Mouse (Mus musculus) urinary bladder, adult 2 months (tissue): ENCODE data around the gene Acaa1b. TPM values are rescaled to one million over a fixed set of nuclear protein-coding genes. Genes with fewer than 3 reads are reported as not detected.

Experiments used
- DNase-seq: peaks from one replicate; pipeline ENCODE4 v3.0.0; 2022; ENCODE audit warnings: low spot score
- polyA plus RNA-seq: library from polyadenylated mRNA; depleted of rRNA; stranded (reverse); fragments of >200 nt; gene quantifications from 2 replicates; pipeline ENCODE4 v1.2.3, GENCODE M21; 2012

Acaa1b gene
- polyA plus RNA-seq, 1 experiment: 222 TPM

- DNase-seq: no peak
Measured at GRCm38 (mm10) chr9:119144696-119145095, 12.2 kb downstream of the Acaa1b start.

- no peak for DNase-seq
Measured at GRCm38 (mm10) chr9:119143372-119143771, 13.5 kb downstream of the Acaa1b start.

GRCm38 (mm10) chr9:119142066-119142465, 14.8 kb downstream of the Acaa1b start:
- DNase-seq: no peak

- no peak for DNase-seq
Measured at GRCm38 (mm10) chr9:119138836-119139235, 18.1 kb downstream of the Acaa1b start.

GRCm38 (mm10) chr9:119130692-119131091, 26.2 kb downstream of the Acaa1b start:
- DNase-seq: no peak

- no peak for DNase-seq
Measured at GRCm38 (mm10) chr9:119128436-119129181, 28.3 kb downstream of the Acaa1b start.

GRCm38 (mm10) chr9:119122596-119123369, 34.1 kb downstream of the Acaa1b start:
- DNase-seq: no peak

GRCm38 (mm10) chr9:119120168-119120560, 36.7 kb downstream of the Acaa1b start:
- no peak for DNase-seq

GRCm38 (mm10) chr9:119119409-119120167, 37.3 kb downstream of the Acaa1b start:
- no peak for DNase-seq

GRCm38 (mm10) chr9:119114911-119115310, 42.0 kb downstream of the Acaa1b start:
- no peak for DNase-seq

- no peak for DNase-seq
Measured at GRCm38 (mm10) chr9:119110640-119111039, 46.3 kb downstream of the Acaa1b start.

- no peak for DNase-seq
Measured at GRCm38 (mm10) chr9:119109685-119110353, 47.1 kb downstream of the Acaa1b start.

- no peak for DNase-seq
Measured at GRCm38 (mm10) chr9:119107566-119107965, 49.3 kb downstream of the Acaa1b start.

- no peak for DNase-seq
Measured at GRCm38 (mm10) chr9:119102783-119103113, 54.1 kb downstream of the Acaa1b start.

GRCm38 (mm10) chr9:119101992-119102782, 54.7 kb downstream of the Acaa1b start, which contains the start of gene Dlec1:
Gene Dlec1, plus strand, starts transcription at chr9:119102478.
- DNase-seq: no peak

GRCm38 (mm10) chr9:119100177-119100898, 56.6 kb downstream of the Acaa1b start:
- no peak for DNase-seq
